Mouse (Mus musculus) v-Abl transformed pro-B cells (cell line): ENCODE results near the gene Clspn.

ENCODE experiments used
- in situ Hi-C, 2 experiments: fragments of 400-800 bp; cut with MboI; formaldehyde crosslinking; loops; one replicate each; pipeline ENCODE4 v1.15.1; 2025; ENCODE audit not compliant: unreplicated experiment in 2 of 2

The Clspn gene

GRCm38 (mm10) chr4:126627021-126627681 lies 70.4 kb downstream of the Clspn start:
- in situ Hi-C loops = no loop called here

- in situ Hi-C loops = no loop called here
These were observed 75.2 kb downstream of the Clspn start for GRCm38 (mm10) chr4:126631922-126632321.

GRCm38 (mm10) chr4:126632668-126633067 lies 75.9 kb downstream of the Clspn start:
- in situ Hi-C loops = no loop called here

- in situ Hi-C loops = no loop called here
These were observed 79.6 kb downstream of the Clspn start for GRCm38 (mm10) chr4:126636330-126636729.

- in situ Hi-C loops = no loop called here
These were observed 80.7 kb downstream of the Clspn start for GRCm38 (mm10) chr4:126637446-126637845.

- in situ Hi-C loops = no loop called here
These were observed 82.6 kb downstream of the Clspn start for GRCm38 (mm10) chr4:126639339-126639738.

GRCm38 (mm10) chr4:126641901-126642300 lies 85.2 kb downstream of the Clspn start:
- in situ Hi-C loops = no loop called here
